Mouse (Mus musculus) cortical plate, adult 2 months (tissue): ENCODE results near the gene Gpatch1.

Source experiments
- CTCF ChIP-seq: fragments of 200-500 bp; IDR thresholded peaks from 2 replicates; pipeline ENCODE4 v1.5.1; 2011; ENCODE audit warnings: mild to moderate bottlenecking, control low read depth, low read length; ENCODE audit not compliant: insufficient read depth; ENCODE audit errors: extremely low read depth
- POLR2A ChIP-seq: fragments of 200-500 bp; IDR thresholded peaks from 2 replicates; pipeline ENCODE4 v1.6.1; 2011; ENCODE audit warnings: mild to moderate bottlenecking, low read length, control low read depth; ENCODE audit not compliant: insufficient read depth; ENCODE audit errors: extremely low read depth

DNA sequence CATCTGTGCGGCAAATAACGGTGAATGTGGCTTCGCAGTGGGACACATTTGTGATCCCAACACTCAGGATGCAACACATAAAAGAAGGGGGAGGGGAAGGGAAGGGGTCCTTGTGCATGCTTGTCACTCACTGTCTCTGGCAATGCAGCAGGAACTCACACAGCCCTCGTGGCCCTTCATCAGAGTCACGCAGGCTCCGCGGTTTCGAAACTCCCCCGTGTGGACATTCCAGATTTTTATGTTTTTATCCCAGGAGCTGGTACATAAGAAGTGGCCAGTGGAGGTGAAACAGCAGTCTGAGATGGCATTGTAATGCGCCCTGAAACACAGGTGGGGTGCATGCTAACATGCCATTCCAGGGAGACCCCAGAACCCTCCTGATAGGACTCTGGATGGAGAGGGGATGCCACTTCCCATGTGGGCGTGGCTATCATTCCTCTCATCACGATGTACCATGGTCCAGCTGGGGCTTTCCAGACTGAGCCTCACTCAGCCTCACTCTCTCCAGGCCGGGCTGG lies 66.1 kb downstream of the Gpatch1 start:
- no peak for TF ChIP-seq POLR2A
- peak; percentile 42; the same call in 1 of the 2 replicates for TF ChIP-seq CTCF
